Mouse (Mus musculus) embryo, embryonic 10.5 days (tissue): ENCODE measurements at regions not wholly inside any gene's neighbourhood (a gene's known extent, or its start where the extent isn't known, plus 50 kb on each side); places are given as distances from the start of the nearest gene placed in this dataset.

Source experiments
- DNase-seq: peaks from one replicate; pipeline ENCODE4 v3.0.0-alpha.2; 2015; ENCODE audit warnings: low spot score

DNA sequence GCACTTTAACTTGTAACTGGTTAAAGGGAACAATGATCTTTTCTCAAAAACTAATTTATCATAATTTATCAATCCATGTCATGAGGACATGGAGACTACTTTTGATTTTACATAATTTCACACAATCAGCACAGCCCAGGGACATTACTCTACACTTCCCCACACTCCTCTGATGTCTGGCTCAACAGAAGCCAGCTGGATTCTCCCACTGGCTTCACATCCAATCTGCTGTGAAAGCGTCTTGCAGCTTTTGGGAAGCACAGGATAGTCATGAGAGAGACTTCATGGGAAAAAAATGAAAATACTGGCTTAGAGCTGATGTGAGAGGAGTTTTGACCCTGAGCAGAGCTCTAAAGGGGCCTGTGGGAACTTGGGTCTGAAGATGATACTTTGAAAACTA, 61.7 kb upstream of the Hrasls start:
- DNase-seq: no peak

DNA sequence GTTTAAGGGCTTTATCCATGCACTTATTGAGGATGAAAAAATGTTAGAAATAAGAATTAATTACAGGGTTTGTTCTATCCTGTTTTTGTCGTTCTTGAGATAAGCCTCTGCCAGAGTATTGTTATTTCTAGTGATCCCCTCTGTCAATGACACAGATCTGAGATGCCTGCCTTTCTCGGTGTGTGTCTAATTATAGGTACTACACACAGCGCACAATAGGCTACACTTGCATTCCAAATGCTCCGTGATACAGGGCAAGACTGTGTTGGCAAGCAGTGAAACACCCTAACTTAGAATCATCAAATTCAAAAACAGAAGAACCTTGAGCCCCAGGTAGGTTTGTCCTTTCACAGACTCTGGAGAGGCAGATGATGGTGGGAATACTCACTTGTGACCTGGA, 90.3 kb upstream of the Hrasls start:
- DNase-seq: no peak

DNA sequence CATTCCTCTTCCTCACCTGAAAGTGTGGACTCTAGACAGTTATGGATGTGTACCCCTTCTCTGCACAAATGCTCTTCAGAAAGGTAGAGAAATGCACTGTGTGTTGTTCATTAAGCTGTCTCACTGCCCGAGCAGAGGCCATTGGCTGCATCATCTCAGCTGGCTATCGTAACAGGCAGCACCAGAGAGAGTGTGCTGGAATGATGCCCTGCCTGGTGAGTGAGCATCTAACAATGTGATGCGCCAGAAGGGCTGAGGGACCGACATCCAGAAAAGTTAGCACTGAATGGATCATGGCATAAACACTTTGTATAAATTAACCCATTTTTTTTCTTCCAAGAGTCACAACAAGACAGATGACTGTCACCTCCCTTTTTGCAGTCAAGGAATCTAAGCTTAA, 112.7 kb upstream of the Hrasls start:
- no peak for DNase-seq

DNA sequence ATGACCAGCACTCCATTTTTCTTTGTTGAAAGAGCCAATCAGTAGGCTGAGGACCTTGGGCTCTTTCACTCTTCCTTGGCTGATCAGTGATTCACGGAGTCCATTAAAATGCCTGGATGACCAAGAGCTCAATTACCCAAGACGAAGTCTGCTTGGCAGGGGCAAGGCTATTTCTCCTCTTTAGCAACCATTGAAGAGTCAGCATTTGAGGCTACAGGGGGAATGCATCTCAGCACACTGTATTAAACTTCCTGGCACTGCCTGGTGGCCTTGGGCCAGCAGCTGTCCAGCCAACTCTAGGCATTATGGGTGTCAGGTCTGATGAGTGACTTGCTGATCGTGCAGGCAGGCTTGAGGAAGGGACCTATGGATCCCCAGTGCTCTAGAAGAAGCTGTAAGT, 136.5 kb upstream of the Mb21d2 start:
- DNase-seq: no peak

DNA sequence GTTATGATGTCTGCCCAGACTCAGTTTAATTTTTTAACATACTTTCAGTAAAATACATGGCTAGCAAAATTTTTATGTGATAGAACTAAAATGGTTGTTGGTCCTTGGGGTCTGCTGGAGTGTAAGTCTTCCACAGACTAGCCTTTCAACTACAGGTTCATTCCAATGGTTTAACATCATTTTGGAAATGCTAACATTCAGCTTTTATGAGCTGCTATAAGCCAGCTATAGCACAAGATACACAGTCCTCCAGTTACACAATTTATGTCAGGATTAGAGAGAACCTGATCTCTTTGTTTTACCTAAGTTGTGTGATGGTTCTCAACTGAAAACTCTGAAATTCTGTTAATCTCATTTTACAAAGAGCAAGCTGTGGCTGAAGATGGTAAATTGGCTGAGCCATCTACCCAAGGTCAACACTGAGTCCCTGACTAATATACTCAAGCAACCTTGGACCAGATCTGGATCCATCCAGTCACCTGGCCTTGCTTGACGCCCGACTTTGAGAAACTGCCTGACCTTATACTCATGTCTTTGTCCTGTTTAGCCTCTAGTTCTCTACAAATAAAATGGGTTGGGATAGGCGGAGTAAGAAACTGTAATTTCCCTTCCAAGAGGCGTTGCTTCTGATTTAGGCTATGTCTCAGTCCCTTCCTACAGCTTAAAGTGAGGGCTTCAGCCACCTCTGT, 135.8 kb upstream of the Mb21d2 start:
- no peak for DNase-seq

DNA sequence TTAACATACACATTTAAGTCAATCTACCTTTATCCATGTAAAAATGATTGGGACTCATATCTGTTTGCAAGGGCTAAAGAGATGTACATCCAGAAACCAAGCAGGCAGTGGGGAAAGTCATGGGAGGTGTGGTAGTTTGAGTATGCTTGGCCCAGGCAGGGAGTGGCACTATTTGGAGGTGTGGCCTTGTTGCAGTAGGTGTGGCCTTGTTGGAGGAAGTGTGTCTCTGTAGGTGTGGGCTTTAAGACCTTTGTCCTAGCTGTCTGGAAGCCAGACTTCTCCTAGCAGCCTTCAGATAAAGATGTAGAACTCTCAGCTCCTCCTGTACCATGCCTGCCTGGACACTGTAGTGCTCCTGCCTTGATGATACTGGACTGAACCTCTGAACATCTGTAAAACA, 133.9 kb upstream of the Mb21d2 start:
- no peak for DNase-seq

DNA sequence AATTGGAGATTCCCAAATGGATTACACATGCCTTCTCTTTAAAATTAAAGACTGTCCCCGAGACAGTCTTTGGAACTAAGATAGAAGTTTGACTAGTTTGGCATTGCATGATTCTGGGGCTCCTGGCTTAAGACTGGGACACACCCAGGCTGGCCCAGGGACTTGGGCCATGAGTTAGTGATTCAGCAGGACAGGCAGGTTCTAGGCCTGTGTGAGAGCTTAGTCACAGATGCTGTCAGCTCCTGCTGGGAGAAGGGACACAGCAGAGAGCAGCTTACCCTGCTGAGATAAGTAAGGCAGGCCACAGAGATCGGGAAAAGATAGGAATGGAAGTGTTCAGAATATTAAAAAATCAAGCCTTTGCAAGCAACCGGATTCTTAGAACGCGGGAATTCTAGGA, 127.6 kb upstream of the Mb21d2 start:
- no peak for DNase-seq

DNA sequence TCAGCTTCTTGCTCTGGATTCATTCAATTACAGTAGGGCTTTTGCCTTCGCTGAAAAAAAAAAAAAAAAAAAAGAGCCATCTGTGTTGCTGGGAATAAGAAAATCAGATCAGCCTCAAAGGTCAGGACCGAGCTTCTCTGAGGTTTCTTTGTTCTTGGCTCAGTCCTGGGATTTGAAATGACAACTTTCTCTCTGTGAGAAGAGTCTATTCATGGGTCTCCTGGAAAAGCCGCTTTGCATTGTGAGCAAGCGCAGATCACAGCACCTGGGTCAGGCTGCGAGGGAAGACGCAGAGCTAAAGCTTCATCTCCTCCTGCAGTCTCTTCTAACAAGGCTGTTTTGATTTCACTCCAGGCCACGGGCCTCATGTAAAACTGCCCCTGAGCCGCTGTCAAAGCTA, 125.0 kb upstream of the Mb21d2 start:
- DNase-seq: peak; percentile 43

DNA sequence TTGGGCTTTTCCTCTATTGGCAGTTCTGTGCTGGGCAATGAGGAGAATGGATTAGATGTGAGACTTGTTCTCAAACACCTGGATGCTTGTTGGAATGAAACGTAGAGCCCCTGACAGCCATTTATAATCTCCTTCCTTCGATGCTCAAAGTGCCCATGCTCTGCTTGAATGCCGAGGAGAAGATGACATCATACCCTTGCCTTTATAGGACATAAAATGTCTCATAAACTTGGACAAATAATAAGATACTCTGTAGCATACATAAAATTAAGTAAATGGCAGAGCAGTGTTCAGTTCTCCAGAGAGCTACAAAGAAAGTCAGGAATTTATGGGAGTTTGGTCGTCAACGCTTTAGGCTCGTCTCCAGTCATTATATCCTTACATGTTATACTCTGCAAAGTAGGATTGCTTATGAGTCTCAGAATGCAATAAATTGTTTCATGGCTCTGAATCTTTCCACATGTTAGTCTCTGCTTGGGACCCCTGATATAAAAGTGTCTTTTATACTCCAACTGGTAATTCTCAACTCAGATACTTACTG, 117.0 kb upstream of the Mb21d2 start:
- DNase-seq: no peak

DNA sequence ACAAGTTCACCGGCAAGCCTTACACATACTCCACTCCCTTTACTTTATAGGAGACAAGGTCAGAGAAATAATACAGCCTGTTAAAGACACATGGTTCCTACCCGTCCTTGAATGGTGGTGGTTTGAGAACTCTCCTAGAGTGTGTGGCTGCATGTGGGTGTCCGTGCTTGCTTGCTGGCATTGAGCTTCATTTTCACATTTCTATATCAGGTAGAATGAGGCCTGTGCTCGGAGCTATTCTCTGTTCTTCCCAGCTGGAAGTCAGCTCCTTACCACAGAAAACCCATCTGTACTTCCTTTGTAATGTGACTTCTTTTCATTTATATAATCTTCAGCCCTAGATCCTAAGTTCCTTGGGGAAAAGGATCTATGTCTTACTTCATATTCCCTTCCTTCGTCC, 106.0 kb upstream of the Mb21d2 start:
- no peak for DNase-seq

DNA sequence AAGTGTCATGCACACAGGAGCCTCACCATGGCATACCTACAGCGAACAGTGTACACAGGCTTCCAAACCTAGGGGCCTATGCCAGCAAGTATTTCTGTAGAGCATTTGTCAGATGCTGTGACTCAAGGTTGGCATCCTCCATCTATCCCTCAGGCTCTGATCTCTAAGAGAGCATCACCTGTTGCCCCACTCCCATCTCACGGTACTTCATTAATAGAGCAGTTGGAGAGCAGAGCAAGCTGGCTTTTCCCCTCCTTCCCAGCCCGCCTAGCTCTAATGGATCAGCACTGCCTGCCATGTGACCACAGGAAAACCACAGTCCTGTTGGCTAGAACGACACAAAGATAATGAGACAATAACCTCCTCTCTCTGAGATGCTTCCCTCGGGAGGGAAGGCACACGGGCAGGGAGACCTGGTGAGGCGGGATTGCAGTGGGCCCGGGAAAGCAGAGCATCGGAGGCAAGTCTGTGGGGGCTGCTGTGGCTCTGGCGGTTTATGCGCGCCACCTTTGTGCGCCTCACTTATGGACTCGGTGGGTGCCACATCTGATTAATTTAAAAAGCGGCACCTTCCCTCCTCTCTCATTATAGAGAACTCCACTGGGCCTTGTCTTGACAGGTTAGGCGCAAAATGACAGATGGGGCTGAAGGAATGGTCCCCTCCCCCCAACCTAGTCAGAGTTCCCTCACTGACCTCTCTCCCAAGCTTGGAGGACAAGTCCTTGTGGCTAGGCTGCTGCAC, 104.8 kb upstream of the Mb21d2 start:
- peak; percentile 46 for DNase-seq

DNA sequence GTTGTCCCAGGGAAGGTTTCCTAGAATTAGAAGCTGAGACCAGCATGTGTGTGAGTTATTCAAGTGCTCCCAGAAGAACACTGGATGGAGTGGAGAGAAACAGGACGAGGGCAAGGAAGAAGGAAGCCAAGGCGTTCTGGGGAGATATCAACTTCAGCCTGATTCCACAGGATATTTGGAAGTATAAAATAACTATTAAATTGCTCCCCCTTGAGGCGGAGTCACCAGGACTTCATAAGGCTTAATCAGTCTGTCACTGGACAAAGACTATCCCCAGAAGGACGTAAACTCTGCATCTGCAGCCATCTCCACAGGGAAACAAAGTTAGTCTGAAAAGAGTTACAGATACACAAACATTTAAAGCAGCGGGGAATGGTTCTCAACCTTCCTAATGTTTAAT, 103.9 kb upstream of the Mb21d2 start:
- peak; percentile 7 for DNase-seq

DNA sequence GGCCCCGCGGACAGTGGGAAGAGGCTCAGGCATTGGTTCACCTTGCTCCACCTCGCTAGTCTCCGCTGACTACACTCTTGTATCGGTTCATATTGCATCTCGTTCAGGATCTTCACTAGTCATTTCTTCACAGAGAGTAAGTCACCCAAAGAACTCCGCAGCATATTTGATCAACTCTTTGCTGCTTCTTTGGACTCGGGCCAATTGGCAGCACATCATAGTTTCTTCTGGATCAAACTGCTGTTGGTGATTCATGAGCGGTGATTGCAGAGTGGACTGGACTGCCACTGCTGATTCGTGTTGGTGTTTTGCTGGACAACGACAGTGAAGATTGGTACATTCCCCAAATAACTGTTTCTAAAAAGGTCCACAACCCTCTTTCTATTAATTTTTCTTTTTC, 98.4 kb upstream of the Mb21d2 start:
- DNase-seq: no peak

DNA sequence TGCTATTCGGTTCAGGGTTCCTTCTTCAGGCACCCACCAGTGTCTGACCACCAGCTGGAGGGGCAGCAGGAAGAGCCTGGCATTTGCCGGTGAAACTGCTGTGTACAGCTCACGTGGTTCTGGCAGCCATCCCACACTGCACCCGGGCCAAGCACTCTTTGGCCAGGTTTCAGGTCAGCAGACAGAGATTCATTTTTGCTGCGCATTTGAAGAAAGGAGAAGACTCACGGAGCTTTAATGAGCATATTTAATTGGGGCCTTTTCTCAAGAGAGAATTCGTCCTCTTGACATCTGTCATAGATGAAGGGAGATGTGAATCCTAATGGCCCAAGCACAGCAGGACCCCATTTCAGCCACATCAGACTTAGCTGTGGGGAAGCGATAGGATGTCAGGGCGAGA, 71.8 kb upstream of the Mb21d2 start:
- DNase-seq: no peak

DNA sequence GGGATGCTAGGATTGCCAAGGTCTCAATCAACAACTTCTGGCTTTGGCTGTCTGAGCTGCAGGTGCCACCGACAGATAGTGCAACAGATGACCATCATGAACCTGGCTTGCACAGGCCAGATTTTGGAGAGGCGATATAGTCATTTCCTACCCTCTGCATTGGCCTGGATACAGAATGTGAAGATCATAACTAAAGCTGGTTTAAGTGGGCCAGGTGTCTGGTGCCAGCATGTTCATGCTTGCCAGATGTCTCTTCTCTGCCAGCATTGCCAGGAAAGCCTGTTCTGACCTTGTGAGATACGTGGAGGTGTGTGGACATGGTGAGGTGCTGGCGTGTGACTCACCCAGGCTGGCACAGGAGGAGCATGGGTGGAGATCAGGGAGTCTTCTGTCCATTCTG, 70.2 kb upstream of the Mb21d2 start:
- DNase-seq: no peak

DNA sequence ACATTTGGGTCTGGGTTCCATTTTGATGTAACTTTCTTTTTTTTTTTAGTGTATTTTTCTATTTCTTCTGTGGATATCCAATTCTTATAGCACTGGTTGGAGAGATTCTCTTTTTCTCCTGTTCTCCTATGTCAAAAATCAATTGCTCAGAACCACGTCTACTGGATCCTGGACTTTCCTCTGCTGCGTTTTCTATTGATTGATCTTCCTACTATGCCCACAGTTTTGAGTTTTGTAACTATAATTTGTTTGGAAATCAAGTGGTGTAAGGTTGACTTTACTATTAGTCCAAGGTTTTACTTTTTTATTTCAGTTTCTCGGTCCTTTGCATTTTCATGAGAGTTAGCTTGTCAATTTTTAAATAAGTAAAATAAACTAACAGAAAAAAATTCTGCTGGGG, 67.2 kb upstream of the Mb21d2 start:
- no peak for DNase-seq

DNA sequence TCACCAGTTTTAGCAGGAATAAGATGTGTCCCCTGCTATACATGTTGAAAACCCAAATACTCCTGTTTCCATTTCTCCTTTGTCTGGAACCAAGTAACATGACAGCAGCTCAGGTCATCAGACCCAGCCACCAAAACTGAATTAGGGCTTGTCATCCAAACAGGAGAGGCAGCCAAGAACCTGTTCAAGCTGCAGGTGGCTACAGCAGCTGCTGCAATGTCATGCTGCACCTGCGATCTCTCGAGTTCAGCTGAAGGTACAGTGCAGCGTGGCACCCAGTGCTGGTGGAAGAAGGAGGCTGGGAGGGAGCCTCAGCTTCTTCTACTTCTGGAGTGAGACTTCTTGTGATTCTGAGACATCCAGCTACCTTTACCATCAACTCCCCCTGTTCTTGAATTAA, 61.2 kb upstream of the Mb21d2 start:
- DNase-seq: no peak

DNA sequence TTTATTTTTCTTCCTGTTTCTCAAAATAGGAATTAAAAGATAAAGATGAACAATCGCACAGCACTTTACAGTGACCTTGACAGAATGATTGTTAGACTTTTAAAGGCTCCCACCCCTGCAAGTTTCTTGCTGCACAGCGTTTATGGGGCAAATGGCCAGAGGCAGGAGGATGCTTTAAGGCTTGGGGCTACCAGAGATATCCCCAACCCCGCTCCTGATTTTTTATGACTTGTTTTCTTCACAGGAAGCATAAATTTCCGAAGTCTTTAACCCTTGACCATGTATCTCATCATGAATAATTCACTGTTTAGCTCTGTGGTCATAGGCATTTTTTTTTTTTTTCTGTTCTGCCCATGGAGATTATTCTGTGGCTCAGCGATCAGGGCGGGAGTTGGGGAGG, 55.5 kb upstream of the Mb21d2 start:
- peak; percentile 7 for DNase-seq

DNA sequence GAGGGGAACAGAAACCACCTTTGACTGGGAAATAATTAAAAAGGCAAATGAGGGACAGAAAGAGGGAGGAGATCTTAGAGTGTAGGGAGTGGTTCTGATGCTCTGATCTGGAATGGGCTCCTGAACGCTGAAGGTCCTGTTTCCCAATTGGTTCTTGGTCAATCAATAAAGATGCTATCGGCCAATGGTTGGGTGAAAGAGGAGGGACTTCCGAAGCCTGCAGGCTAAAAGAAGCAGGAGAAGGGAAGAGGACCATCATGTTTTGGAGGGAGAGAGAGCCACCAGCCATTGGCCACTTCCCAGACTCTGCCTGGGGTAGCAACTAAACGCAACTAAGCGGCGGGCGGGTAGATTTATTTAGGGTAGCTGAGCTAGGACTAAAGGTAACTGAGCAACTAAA, 53.4 kb upstream of the Mb21d2 start:
- peak; percentile 13 for DNase-seq
